16 mouse cellular contexts compared by ENCODE assay signal in the genomic region with DNA sequence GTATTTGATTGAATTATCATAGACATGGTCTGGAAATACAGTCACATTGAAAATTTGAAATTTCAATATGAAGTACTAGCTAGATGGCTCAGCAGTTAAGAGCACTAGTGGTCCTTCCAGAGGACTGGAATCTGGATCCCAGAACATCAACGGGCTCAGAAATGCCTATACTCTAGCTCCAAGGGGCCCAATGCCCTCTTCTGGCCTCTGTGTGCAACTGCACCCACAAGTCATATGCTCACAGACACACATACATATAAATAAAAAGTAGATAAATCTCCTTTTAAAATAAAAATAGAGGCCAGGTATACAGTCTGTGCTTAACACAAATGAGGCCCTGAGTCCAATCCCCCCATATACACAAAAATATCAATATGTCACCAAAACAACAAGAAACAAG. TPM values are rescaled to one million over a fixed set of nuclear protein-coding genes. Genes with fewer than 3 reads are reported as not detected.
DNase-seq lines count a peak whose midpoint lies in the region; TF ChIP-seq lines count a peak whose summit lies in the region.
"Had no signal": no experiment of that assay in that cellular context is flagged by ENCODE, and none has a peak within 500 bp of the region (broad histone marks: within the 10 kb centered on the region; RNA-seq: fewer than 3 reads in every experiment).

No protein-coding gene starts in this region.

- peaks cover 18% of the 10 kb centered on the region for H3K4me1 ChIP-seq in cerebellum, adult 2 months (ENCODE audit: control insufficient read depth, insufficient read depth, low read length)
- peaks cover 58% of the 10 kb centered on the region for H3K4me1 ChIP-seq in embryonic facial prominence, embryonic 10.5 days
- no peaks in the 10 kb centered on the region for H3K4me1 ChIP-seq in thymus, adult 2 months (replicated peaks; ENCODE audit: control insufficient read depth, insufficient read depth, low read length)

- peaks cover 23% of the 10 kb centered on the region for H3K36me3 ChIP-seq in embryonic facial prominence, embryonic 10.5 days (replicated peaks)
- no peaks in the 10 kb centered on the region for H3K36me3 ChIP-seq in thymus, adult 2 months (ENCODE audit: control insufficient read depth, insufficient read depth, low read length)

- peaks cover 11% of the 10 kb centered on the region; the same call in 1 of the 2 replicates for H3K9me3 ChIP-seq in embryonic facial prominence, embryonic 10.5 days
- H3K9me3 ChIP-seq: heart, embryonic 13.5 days; midbrain, embryonic 12.5 days had no signal

- no peak for DNase-seq in cerebellum, adult 2 months
- no peak for DNase-seq in cerebellum, postnatal 14 days
- no peak for DNase-seq in layer of hippocampus, adult 2 months (ENCODE audit: low spot score in 2 of 2)
- DNase-seq in layer of hippocampus, adult 18-20 months (ENCODE audit: low spot score in 2 of 2): no peak
- DNase-seq in A20 (ENCODE audit: low read depth, low spot score): peak; percentile 35
- peak; percentile 80 for DNase-seq in R1 (ENCODE audit: low read depth, low spot score)
- no peak for DNase-seq in embryonic facial prominence, embryonic 10.5 days (ENCODE audit: low spot score)
- DNase-seq in thymus, adult 2 months: no peak
- DNase-seq: adrenal gland, postnatal 14 days; cerebellum, postnatal 25 days; gastrocnemius, postnatal 36 days; kidney, postnatal 14 days; lung, postnatal 4 days; right cerebral cortex, postnatal 14 days had no signal

- TF ChIP-seq POLR2A in cerebellum, adult 2 months (IDR thresholded peaks at IDR 0.05; ENCODE audit: borderline replicate concordance, insufficient read depth, low read length): no peak
- no peak for TF ChIP-seq POLR2A in thymus, adult 2 months (IDR thresholded peaks at IDR 0.05; ENCODE audit: control insufficient read depth, extremely low read depth, insufficient read depth, low read length, poor library complexity)

- 80% methylated on average over 1 of the region's 1 CpGs for WGBS in cerebellum, adult 2 months
- 92% methylated on average over 1 of the region's 1 CpGs for WGBS in embryonic facial prominence, embryonic 10.5 days
- WGBS in thymus, adult 2 months: 100% methylated on average over 1 of the region's 1 CpGs

- H3K4me3 ChIP-seq in cerebellum, adult 2 months (replicated peaks; ENCODE audit: insufficient read depth, low read depth, low read length): no peak overlapping the region
- no peak overlapping the region for H3K4me3 ChIP-seq in layer of hippocampus, adult 2 months
- H3K4me3 ChIP-seq in embryonic facial prominence, embryonic 10.5 days: no peak overlapping the region
- no peak overlapping the region for H3K4me3 ChIP-seq in thymus, adult 2 months (ENCODE audit: control insufficient read depth, insufficient read depth, low read length)
- H3K4me3 ChIP-seq: heart, embryonic 13.5 days; midbrain, embryonic 12.5 days had no signal

- no peaks in the 10 kb centered on the region for H3K27me3 ChIP-seq in cerebellum, adult 2 months (ENCODE audit: control insufficient read depth, insufficient read depth, low read length)
- no peaks in the 10 kb centered on the region for H3K27me3 ChIP-seq in embryonic facial prominence, embryonic 10.5 days (replicated peaks; ENCODE audit: low read depth, poor library complexity, severe bottlenecking)
- no peaks in the 10 kb centered on the region for H3K27me3 ChIP-seq in thymus, adult 2 months (ENCODE audit: control insufficient read depth, insufficient read depth, low read length)
- H3K27me3 ChIP-seq: heart, embryonic 13.5 days; midbrain, embryonic 12.5 days had no signal

- TF ChIP-seq CTCF in cerebellum, adult 2 months (IDR thresholded peaks at IDR 0.05; ENCODE audit: borderline replicate concordance, insufficient read depth, low read depth, low read length): peak; percentile 25; the same call in 1 of the 2 replicates
- peak; percentile 63 for TF ChIP-seq CTCF in layer of hippocampus, adult 2 months (conservative IDR thresholded peaks at IDR 0.05)
- no peak for TF ChIP-seq CTCF in thymus, adult 2 months (IDR thresholded peaks at IDR 0.05; ENCODE audit: borderline replicate concordance, control insufficient read depth, extremely low read depth, insufficient read depth, low read length, poor library complexity)

- no peak overlapping the region for H3K27ac ChIP-seq in cerebellum, adult 2 months (ENCODE audit: insufficient read depth, low read length)
- no peak overlapping the region for H3K27ac ChIP-seq in layer of hippocampus, adult 2 months
- H3K27ac ChIP-seq in embryonic facial prominence, embryonic 10.5 days (replicated peaks): no peak overlapping the region
- no peak overlapping the region for H3K27ac ChIP-seq in thymus, adult 2 months (ENCODE audit: control insufficient read depth, insufficient read depth, low read length)
- H3K27ac ChIP-seq: heart, embryonic 13.5 days; midbrain, embryonic 12.5 days had no signal

RNA-seq across cellular contexts. Expression of gene Nxn, which starts 11.8 kb away (rescaled TPM):
- polyA plus RNA-seq in cerebellum, adult 2 months (2012; rRNA removed): 24.3 and 29.8 TPM in 2 replicates
- total RNA-seq in layer of hippocampus, adult 2 months (2021): 10 to 100 TPM; 11.6 to 12.2 TPM
- 10 to 100 TPM; 10.1 to 12.4 TPM for total RNA-seq in layer of hippocampus, adult 18-20 months (2021)
- polyA plus RNA-seq in embryonic facial prominence, embryonic 10.5 days (2016; fragmentation: Nextera tagmentation; extraction: Ambion mirVana): 41.1 and 42.0 TPM in 2 replicates
- 24.7 and 25.3 TPM in 2 replicates for polyA plus RNA-seq in thymus, adult 2 months (2012; rRNA removed)

RNA-seq across cellular contexts. Expression of gene Timm22, which starts 19.7 kb away (rescaled TPM):
- polyA plus RNA-seq in cerebellum, adult 2 months (2012; rRNA removed): 27.2 and 33.7 TPM in 2 replicates
- total RNA-seq in layer of hippocampus, adult 2 months (2021): 10 to 100 TPM; 28.6 to 29.4 TPM
- 10 to 100 TPM; 31.8 to 32.6 TPM for total RNA-seq in layer of hippocampus, adult 18-20 months (2021)
- 135 and 144 TPM in 2 replicates for polyA plus RNA-seq in embryonic facial prominence, embryonic 10.5 days (2016; fragmentation: Nextera tagmentation; extraction: Ambion mirVana)
- polyA plus RNA-seq in thymus, adult 2 months (2012; rRNA removed): 18.0 and 20.4 TPM in 2 replicates

Comparison
In these comparisons a context has a peak if more than half of its experiments do, and no peak if none do; other contexts are left out.
1. DNase-seq: peak in A20 (single experiment) and R1 (single experiment); none in cerebellum, adult 2 months (0 of 2), cerebellum, postnatal 14 days (0 of 2), layer of hippocampus, adult 2 months (0 of 2), layer of hippocampus, adult 18-20 months (0 of 2), embryonic facial prominence, embryonic 10.5 days (single experiment) and thymus, adult 2 months (single experiment).